ENCODE assay signal across 8 mouse cellular contexts in the genomic region with DNA sequence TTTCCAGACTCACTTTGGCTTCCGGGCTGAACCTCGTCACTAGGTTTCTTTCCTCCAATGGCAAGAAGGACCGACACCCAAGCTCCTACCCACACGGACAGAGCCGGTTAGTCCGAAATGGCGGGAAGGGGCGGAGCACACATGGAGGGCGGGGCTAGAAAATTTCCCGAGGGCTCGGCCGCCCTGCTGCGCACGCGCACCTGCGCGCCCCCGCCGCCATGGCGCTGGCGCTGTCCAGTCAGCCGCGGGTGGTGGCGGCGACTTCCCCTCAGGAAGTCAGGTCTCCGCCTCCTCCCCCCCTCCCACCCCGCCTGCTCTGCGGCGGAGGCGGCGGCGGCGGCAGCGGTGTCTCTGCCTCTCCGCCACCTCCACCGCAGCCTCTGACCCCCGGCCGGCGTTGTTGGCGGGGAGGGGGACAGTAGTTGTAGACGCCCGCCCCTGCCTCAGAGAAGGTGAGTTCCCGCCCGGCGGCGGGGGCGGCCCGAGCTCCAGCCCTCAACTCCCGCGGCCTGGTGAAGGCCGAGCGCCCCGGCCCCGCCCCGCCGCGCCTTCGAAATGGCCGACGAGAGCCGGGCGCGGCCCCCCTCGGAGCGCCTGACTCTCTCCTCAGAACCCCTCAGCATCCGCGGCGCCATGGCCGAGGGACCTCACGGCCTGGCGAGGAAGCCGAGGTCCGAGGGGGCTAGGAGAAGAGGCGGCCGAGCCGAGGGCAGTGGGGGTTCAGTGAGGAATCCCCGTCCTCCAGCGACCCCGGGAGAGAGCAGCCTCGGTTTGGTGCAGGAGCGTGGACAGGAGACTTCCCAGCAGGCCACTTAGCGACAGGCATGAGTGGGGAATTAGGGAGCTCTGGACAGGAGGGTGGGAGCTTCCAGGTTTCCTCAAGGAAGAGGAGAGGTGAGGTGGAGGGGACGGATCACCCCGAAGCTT. TPM values are rescaled to one million over a fixed set of nuclear protein-coding genes. Genes with fewer than 3 reads are reported as not detected.
DNase-seq lines count a peak whose midpoint lies in the region; ATAC-seq and TF ChIP-seq lines count a peak whose summit lies in the region.

Krcc1 (plus strand) TSS at position 289 of the 927 bp plus-strand sequence.

- peak; percentile 20; the same call in 1 of the 2 replicates for TF ChIP-seq CTCF in lung, postnatal 0 days (IDR thresholded peaks at IDR 0.05)

- peak; percentile 94 for ATAC-seq in frontal cortex, adult (ENCODE audit: low TSS enrichment)
- ATAC-seq in lung, postnatal 0 days, result peak; percentile 94

- no peak for TF ChIP-seq EP300 in lung, postnatal 0 days (IDR thresholded peaks at IDR 0.05)

- H3K4me1 ChIP-seq in hindbrain, embryonic 10.5 days (replicated peaks), result peaks cover 15% of the 10 kb centered on the region
- 0 out of 2 replicates have a peak, but pooled peaks cover 3% of the 10 kb centered on the region for H3K4me1 ChIP-seq in lung, postnatal 0 days (ENCODE audit: insufficient read depth, low read depth, low read length)

- peak within 1 kb of the TSS; percentile 99 for H3K9ac ChIP-seq in lung, postnatal 0 days (replicated peaks; ENCODE audit: low read depth)

- H3K27ac ChIP-seq in hindbrain, embryonic 10.5 days, result peak within 1 kb of the TSS; percentile 99
- H3K27ac ChIP-seq in lung, postnatal 0 days (ENCODE audit: low read length), result peak within 1 kb of the TSS; percentile 98

- H3K36me3 ChIP-seq in hindbrain, embryonic 10.5 days, result no peaks in the 10 kb centered on the region
- no peaks in the 10 kb centered on the region for H3K36me3 ChIP-seq in lung, postnatal 0 days (ENCODE audit: insufficient read depth, low read length)

- H3K4me3 ChIP-seq in hindbrain, embryonic 10.5 days, result peak within 1 kb of the TSS; percentile 95
- peak within 1 kb of the TSS; percentile 92 for H3K4me3 ChIP-seq in lung, postnatal 0 days (ENCODE audit: low read depth, low read length)

- DNase-seq in MN1 (ENCODE audit: low spot score), result peak; percentile 97
- DNase-seq in cerebellum, adult 9-10 months, result peak; percentile 97
- peak; percentile 97 for DNase-seq in hindbrain, embryonic 10.5 days (ENCODE audit: low spot score)
- peak; percentile 98 for DNase-seq in layer of hippocampus, adult 9-11 months
- DNase-seq in lung, postnatal 0 days (ENCODE audit: low spot score), result peak; percentile 98
- DNase-seq in ovary, postnatal 14 days (ENCODE audit: low spot score), result peak; percentile 96
- DNase-seq in thymus, postnatal 14 days, result peak; percentile 97

- H3K9me3 ChIP-seq in hindbrain, embryonic 10.5 days, result no peaks in the 10 kb centered on the region
- no peaks in the 10 kb centered on the region for H3K9me3 ChIP-seq in lung, postnatal 0 days (ENCODE audit: low read length)

- H3K4me2 ChIP-seq in lung, postnatal 0 days (replicated peaks; ENCODE audit: low read depth, low read length), result peak within 1 kb of the TSS; percentile 80

- no peaks in the 10 kb centered on the region for H3K27me3 ChIP-seq in hindbrain, embryonic 10.5 days (ENCODE audit: insufficient read depth, poor library complexity, severe bottlenecking)
- H3K27me3 ChIP-seq in lung, postnatal 0 days (replicated peaks; ENCODE audit: insufficient read depth, low read length), result no peaks in the 10 kb centered on the region

- WGBS in hindbrain, embryonic 10.5 days, result under 1% methylated on average over 82 of the region's 84 CpGs
- WGBS in lung, postnatal 0 days, result under 1% methylated on average over 39 of the region's 84 CpGs

RNA-seq across cellular contexts. Expression of gene Krcc1, which starts in this region (rescaled TPM):
- polyA plus RNA-seq in hindbrain, embryonic 10.5 days (2016; fragmentation: Nextera tagmentation; extraction: Ambion mirVana), result 28.4 and 32.8 TPM in 2 replicates
- polyA plus RNA-seq in lung, postnatal 0 days (2015; fragmentation: Nextera tagmentation; extraction: Ambion mirVana), result 72.3 and 80.6 TPM in 2 replicates

Comparison
In these comparisons a context has a peak if more than half of its experiments do, and no peak if none do; other contexts are left out.
1. Peak in every context shown above with its lines: DNase-seq, ATAC-seq, H3K4me3 ChIP-seq and H3K27ac ChIP-seq.